Mouse (Mus musculus): ENCODE measurements around the gene Tardbp.

Gene Tardbp

DNA sequence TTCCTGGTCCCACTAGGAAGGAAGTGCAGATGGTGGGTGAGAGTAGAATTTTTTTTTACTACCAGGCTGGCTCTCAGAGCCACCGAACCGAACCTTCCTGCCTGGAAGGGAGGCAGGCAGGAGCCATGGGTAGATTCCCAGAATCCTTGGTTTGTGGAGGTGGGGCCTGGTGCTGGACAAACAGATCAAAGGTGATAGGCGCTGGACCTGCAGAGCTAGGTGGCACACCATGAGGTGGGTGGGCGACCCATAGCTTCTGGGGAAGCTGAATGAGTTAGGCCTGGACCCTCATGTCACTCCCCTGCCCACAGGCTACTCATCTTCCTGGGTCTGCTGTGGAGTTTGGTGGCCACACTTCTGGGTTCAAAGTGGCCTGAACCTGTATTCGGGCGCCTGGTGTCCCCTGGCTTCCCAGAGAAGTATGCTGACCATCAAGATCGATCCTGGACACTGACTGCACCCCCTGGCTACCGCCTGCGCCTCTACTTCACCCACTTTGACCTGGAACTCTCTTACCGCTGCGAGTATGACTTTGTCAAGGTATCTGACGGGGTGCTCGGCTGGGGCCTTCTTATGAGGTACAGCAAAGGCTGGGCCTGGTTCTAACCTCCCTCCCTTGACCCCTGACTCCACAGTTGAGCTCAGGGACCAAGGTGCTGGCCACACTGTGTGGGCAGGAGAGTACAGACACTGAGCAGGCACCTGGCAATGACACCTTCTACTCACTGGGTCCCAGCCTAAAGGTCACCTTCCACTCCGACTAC is 24.3 kb downstream of the Tardbp start, which contains the start of gene Masp2:
Gene Masp2, plus strand, starts transcription at position 198 of the 764 bp plus-strand sequence.
- 0 out of 2 replicates have a peak, but pooled peaks cover 2% of the 10 kb centered on the region for H3K9me3 ChIP-seq (ENCODE audit: low read length)
- TF ChIP-seq POU5F1 (IDR thresholded peaks at IDR 0.05; ENCODE audit: borderline replicate concordance, low read length) (no peak), NANOG (IDR thresholded peaks at IDR 0.05; ENCODE audit: borderline replicate concordance, low read length) (no peak), CTCF (conservative IDR thresholded peaks at IDR 0.05; ENCODE audit: low read length) (no peak)
- peaks cover 72% of the 10 kb centered on the region for H3K4me1 ChIP-seq (replicated peaks; ENCODE audit: low read depth, low read length)
- H3K4me3 ChIP-seq (replicated peaks; ENCODE audit: low read length) = peak within 1 kb of the TSS; percentile 53
- H3K27me3 ChIP-seq (ENCODE audit: insufficient read depth, low read length) = no peaks in the 10 kb centered on the region
- H3K36me3 ChIP-seq (ENCODE audit: insufficient read depth, low read length) = peaks cover 71% of the 10 kb centered on the region

DNA sequence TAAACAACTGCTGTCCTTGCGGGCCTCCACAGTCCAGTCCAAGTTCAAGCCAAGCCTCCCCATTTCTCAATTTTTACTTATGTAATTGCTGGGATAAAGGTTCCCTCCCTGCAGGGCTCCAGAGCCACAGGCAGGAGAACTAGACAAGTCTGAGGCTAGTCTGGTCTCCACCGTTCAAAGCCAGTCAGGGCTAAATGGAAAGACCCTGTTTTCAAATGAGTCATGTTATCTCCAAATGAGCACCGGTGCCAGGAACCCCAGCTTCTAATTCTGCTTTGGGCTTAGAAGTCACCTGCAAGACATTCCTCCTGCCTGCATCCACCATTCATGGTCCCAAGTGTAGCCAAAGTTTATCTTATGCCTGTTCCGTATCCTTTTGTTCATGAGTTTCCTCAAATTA is 24.9 kb downstream of the Tardbp start:
- Histone ChIP-seq H3K27me3 (ENCODE audit: insufficient read depth, low read length) (no peaks in the 10 kb centered on the region), H3K36me3 (ENCODE audit: insufficient read depth, low read length) (peaks cover 77% of the 10 kb centered on the region), H3K4me1 (replicated peaks; ENCODE audit: low read depth, low read length) (peaks cover 72% of the 10 kb centered on the region), H3K4me3 (replicated peaks; ENCODE audit: low read length) (no peak overlapping the region), H3K9me3 (ENCODE audit: low read length) (0 out of 2 replicates have a peak, but pooled peaks cover 2% of the 10 kb centered on the region)
- no peak for TF ChIP-seq NANOG (IDR thresholded peaks at IDR 0.05; ENCODE audit: borderline replicate concordance, low read length)
- TF ChIP-seq CTCF (conservative IDR thresholded peaks at IDR 0.05; ENCODE audit: low read length) = no peak
- TF ChIP-seq POU5F1 (IDR thresholded peaks at IDR 0.05; ENCODE audit: borderline replicate concordance, low read length) = no peak

DNA sequence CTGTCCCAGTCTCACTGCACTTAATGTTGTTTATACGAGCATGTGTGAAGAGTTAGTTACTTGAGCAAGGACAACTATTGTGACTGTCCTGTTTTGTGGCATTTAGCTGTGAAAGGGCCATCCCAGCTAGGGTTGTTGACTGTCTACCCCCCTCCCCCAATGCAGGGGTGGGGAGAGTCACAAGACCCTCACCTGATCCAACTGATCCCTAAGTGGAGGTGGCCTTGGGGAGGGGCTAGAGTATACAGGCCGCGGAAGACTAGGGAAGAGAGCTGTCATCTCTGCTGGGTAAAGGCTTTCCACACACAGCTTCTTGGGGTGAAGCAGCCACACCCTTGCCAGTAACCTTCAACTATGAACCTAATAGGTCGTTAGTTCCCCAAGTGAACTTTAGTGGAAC is 26.5 kb downstream of the Tardbp start:
- Histone ChIP-seq H3K9me3 (ENCODE audit: low read length) (0 out of 2 replicates have a peak, but pooled peaks cover 2% of the 10 kb centered on the region), H3K36me3 (ENCODE audit: insufficient read depth, low read length) (peaks cover 81% of the 10 kb centered on the region), H3K4me3 (replicated peaks; ENCODE audit: low read length) (peak overlapping the region; percentile 41), H3K4me1 (replicated peaks; ENCODE audit: low read depth, low read length) (peaks cover 73% of the 10 kb centered on the region), H3K27me3 (ENCODE audit: insufficient read depth, low read length) (no peaks in the 10 kb centered on the region)
- TF ChIP-seq CTCF (conservative IDR thresholded peaks at IDR 0.05; ENCODE audit: low read length) (no peak), POU5F1 (IDR thresholded peaks at IDR 0.05; ENCODE audit: borderline replicate concordance, low read length) (no peak), NANOG (IDR thresholded peaks at IDR 0.05; ENCODE audit: borderline replicate concordance, low read length) (no peak)

DNA sequence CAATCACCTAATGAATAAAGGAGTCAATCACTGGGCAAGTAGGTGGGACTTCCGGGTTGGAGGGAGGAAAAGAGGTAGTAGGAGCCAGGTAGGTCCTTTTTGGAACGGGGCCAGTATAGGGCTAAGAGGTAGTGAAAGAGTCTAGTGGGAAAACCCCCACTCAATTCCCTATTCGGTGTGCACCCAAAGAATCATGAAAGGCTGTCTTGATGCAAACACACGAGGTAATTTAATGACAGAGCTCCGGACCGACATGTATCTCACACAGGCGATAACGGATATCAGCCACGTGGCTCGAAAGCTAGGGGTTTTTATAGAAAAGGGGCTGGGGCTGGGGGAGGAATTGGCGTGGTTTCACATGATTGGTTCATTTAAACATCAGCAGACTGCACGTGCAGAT is 28.0 kb downstream of the Tardbp start:
- Histone ChIP-seq H3K9me3 (ENCODE audit: low read length) (0 out of 2 replicates have a peak, but pooled peaks cover 2% of the 10 kb centered on the region), H3K4me3 (replicated peaks; ENCODE audit: low read length) (no peak overlapping the region), H3K36me3 (ENCODE audit: insufficient read depth, low read length) (peaks cover 90% of the 10 kb centered on the region), H3K27me3 (ENCODE audit: insufficient read depth, low read length) (no peaks in the 10 kb centered on the region), H3K4me1 (replicated peaks; ENCODE audit: low read depth, low read length) (peaks cover 74% of the 10 kb centered on the region)
- TF ChIP-seq POU5F1 (IDR thresholded peaks at IDR 0.05; ENCODE audit: borderline replicate concordance, low read length) (no peak), CTCF (conservative IDR thresholded peaks at IDR 0.05; ENCODE audit: low read length) (no peak), NANOG (IDR thresholded peaks at IDR 0.05; ENCODE audit: borderline replicate concordance, low read length) (no peak)

DNA sequence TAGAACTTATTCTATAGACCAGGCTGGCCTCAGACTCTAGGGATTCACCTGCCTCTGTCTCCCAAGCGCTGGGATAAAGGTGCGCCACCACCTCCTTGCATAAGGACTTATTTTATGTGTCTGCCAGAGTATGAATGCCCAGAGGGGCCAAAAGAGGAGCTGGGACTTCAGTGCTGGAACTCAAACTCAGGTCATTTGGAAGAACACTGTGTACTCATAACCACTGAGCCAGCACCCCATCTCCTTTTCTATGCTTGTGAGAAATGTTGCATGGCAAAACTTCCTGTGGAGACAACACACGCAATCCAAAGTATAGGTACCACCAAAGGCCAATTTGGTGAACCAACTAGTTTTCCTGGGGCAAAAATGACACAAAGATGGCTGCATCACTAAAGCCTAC is 30.1 kb downstream of the Tardbp start:
- Histone ChIP-seq H3K36me3 (ENCODE audit: insufficient read depth, low read length) (peaks cover 91% of the 10 kb centered on the region), H3K4me3 (replicated peaks; ENCODE audit: low read length) (no peak overlapping the region), H3K4me1 (replicated peaks; ENCODE audit: low read depth, low read length) (peaks cover 69% of the 10 kb centered on the region), H3K9me3 (ENCODE audit: low read length) (0 out of 2 replicates have a peak, but pooled peaks cover 2% of the 10 kb centered on the region), H3K27me3 (ENCODE audit: insufficient read depth, low read length) (no peaks in the 10 kb centered on the region)
- no peak for TF ChIP-seq NANOG (IDR thresholded peaks at IDR 0.05; ENCODE audit: borderline replicate concordance, low read length)
- no peak for TF ChIP-seq CTCF (conservative IDR thresholded peaks at IDR 0.05; ENCODE audit: low read length)
- TF ChIP-seq POU5F1 (IDR thresholded peaks at IDR 0.05; ENCODE audit: borderline replicate concordance, low read length) = no peak

DNA sequence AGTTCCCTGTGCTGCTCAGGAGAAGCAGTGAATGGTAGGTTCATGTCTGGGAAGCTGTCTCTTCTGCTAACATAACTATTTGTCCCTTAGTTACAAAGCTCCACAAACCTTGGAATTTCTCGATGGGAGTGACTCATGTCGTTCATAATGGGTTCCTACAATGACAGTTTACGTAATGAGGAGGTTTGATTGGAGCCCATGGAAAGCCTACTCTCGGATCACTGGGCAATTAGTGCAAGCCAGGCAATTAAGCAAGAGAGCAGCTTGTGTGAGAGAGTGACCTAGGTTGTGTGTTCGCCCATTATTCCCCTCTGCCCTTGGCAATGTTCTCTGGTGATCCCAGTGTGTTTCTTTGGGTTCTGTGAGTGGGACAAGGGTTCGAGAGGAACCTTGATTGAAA is 30.9 kb downstream of the Tardbp start:
- peaks cover 88% of the 10 kb centered on the region for H3K36me3 ChIP-seq (ENCODE audit: insufficient read depth, low read length)
- no peaks in the 10 kb centered on the region for H3K27me3 ChIP-seq (ENCODE audit: insufficient read depth, low read length)
- TF ChIP-seq CTCF (conservative IDR thresholded peaks at IDR 0.05; ENCODE audit: low read length) = no peak
- no peak for TF ChIP-seq POU5F1 (IDR thresholded peaks at IDR 0.05; ENCODE audit: borderline replicate concordance, low read length)
- TF ChIP-seq NANOG (IDR thresholded peaks at IDR 0.05; ENCODE audit: borderline replicate concordance, low read length) = no peak
- peaks cover 61% of the 10 kb centered on the region for H3K4me1 ChIP-seq (replicated peaks; ENCODE audit: low read depth, low read length)
- 0 out of 2 replicates have a peak, but pooled peaks cover 2% of the 10 kb centered on the region for H3K9me3 ChIP-seq (ENCODE audit: low read length)
- no peak overlapping the region for H3K4me3 ChIP-seq (replicated peaks; ENCODE audit: low read length)

DNA sequence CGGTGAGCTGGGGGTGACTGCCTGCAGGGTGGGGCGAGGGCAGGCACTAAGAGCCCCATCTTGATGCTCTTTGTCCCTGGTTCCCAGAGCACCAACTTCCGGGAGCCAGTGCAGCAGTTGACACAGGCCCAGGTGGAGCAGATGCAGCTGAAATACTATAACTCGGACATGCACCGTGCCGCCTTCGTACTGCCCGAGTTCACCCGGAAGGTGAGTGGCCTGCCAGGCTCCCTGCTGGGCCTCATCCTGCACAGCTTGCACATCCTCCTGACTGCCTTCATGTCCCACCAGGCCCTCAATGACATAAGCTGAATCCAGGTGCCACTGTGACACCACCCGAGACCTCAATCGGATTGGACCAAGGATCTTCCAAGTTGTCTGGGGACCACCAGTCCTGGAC is 32.8 kb downstream of the Tardbp start:
- Histone ChIP-seq H3K36me3 (ENCODE audit: insufficient read depth, low read length) (peaks cover 71% of the 10 kb centered on the region), H3K27me3 (ENCODE audit: insufficient read depth, low read length) (no peaks in the 10 kb centered on the region)
- TF ChIP-seq POU5F1 (IDR thresholded peaks at IDR 0.05; ENCODE audit: borderline replicate concordance, low read length) (no peak), CTCF (conservative IDR thresholded peaks at IDR 0.05; ENCODE audit: low read length) (no peak), NANOG (IDR thresholded peaks at IDR 0.05; ENCODE audit: borderline replicate concordance, low read length) (no peak)

DNA sequence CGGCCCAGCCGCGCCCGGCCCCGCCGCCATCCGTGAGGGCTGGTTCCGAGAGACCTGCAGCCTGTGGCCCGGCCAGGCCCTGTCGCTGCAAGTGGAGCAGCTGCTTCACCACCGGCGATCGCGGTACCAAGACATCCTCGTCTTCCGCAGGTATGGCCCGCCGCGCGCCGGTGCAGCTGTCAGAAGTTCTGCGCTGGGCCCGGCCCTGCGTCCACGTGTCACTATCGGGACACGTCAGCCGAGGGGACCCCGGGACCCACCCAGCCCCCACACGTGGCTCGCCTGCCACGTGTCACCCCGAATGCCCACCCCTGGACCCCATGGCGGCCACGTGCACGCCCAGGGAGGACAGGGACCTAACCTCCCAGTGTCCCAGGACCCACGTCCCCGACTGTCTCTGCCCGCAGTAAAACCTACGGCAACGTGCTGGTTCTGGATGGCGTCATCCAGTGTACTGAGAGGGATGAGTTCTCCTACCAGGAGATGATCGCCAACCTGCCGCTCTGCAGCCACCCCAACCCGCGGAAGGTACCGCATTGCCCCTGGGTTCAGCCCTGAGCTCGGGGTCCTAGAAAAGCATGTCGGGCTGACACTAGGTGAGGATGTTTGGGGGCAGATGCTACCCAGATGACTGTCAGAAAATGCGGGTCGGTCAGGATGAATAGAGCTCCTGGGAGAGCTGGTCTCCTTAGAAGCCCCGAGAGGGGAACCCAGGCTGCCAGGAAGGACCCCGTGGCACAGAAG is 35.0 kb downstream of the Tardbp start:
- H3K27me3 ChIP-seq (ENCODE audit: insufficient read depth, low read length) = no peaks in the 10 kb centered on the region
- no peak for TF ChIP-seq CTCF (conservative IDR thresholded peaks at IDR 0.05; ENCODE audit: low read length)
- TF ChIP-seq NANOG (IDR thresholded peaks at IDR 0.05; ENCODE audit: borderline replicate concordance, low read length) = no peak
- no peak for TF ChIP-seq POU5F1 (IDR thresholded peaks at IDR 0.05; ENCODE audit: borderline replicate concordance, low read length)
- H3K9me3 ChIP-seq (ENCODE audit: low read length) = no peaks in the 10 kb centered on the region
- peak overlapping the region; percentile 100 for H3K4me3 ChIP-seq (replicated peaks; ENCODE audit: low read length)
- peaks cover 68% of the 10 kb centered on the region for H3K4me1 ChIP-seq (replicated peaks; ENCODE audit: low read depth, low read length)
- peaks cover 50% of the 10 kb centered on the region for H3K36me3 ChIP-seq (ENCODE audit: insufficient read depth, low read length)

More for the DNA sequence above, 32.8 kb downstream of the Tardbp start:
- peak overlapping the region; percentile 100 for H3K4me3 ChIP-seq (replicated peaks; ENCODE audit: low read length)
- 0 out of 2 replicates have a peak, but pooled peaks cover 2% of the 10 kb centered on the region for H3K9me3 ChIP-seq (ENCODE audit: low read length)
- H3K4me1 ChIP-seq (replicated peaks; ENCODE audit: low read depth, low read length) = peaks cover 62% of the 10 kb centered on the region

Data from E14TG2a.4 (cell line).